Mouse (Mus musculus): Measurements from ENCODE around the gene Ksr1.

- TF ChIP-seq POLR2A (IDR thresholded peaks at IDR 0.05; ENCODE audit: low read depth, low read length) (no peak), CTCF (IDR thresholded peaks at IDR 0.05; ENCODE audit: extremely low read depth, insufficient read length, insufficient replicate concordance, low read depth, low read length) (no peak)
Observed at GRCm38 (mm10) chr11:79155348-79155747, 9.1 kb upstream of the Ksr1 start.
